Mouse (Mus musculus) midbrain, postnatal 0 days (tissue): ENCODE measurements at regions not wholly inside any gene's neighbourhood (a gene's known extent, or its start where the extent isn't known, plus 50 kb on each side); places are given as distances from the start of the nearest gene placed in this dataset.

Source experiments
- ATAC-seq: fragments of 200-750 bp; cut with Nextera tagmentation; 2 replicates; pipeline ENCODE4 v1.8.0; 2017; ENCODE audit warnings: moderate number of reproducible peaks, mild to moderate bottlenecking, moderate TSS enrichment, moderate library complexity; ENCODE audit not compliant: low FRiP score
- DNase-seq: peaks from one replicate; pipeline ENCODE4 v3.0.0-alpha.2; 2015; ENCODE audit warnings: low spot score
- H3K27ac ChIP-seq: fragments of 300-500 bp; sonication (generic); 2 replicates; pipeline ENCODE4 v1.5.1; 2014; ENCODE audit warnings: low read depth, mild to moderate bottlenecking, low read length, mixed read lengths
- H3K27me3 ChIP-seq: fragments of 300-500 bp; sonication (generic); 2 replicates; pipeline ENCODE4 v1.6.1; 2014; ENCODE audit warnings: low read length, control low read depth, mixed read lengths; ENCODE audit not compliant: insufficient read depth
- H3K36me3 ChIP-seq: fragments of 300-500 bp; sonication (generic); 2 replicates; pipeline ENCODE4 v1.6.1; 2014; ENCODE audit warnings: low read length, control low read depth, mixed read lengths; ENCODE audit not compliant: insufficient read depth
- H3K4me1 ChIP-seq: fragments of 300-500 bp; sonication (generic); 2 replicates; pipeline ENCODE4 v1.6.1; 2014; ENCODE audit warnings: mild to moderate bottlenecking, control low read depth, antibody characterized with exemption, low read length, mixed read lengths; ENCODE audit not compliant: insufficient read depth
- H3K4me2 ChIP-seq: fragments of 300-500 bp; sonication (generic); 2 replicates; pipeline ENCODE4 v1.6.1; 2014; ENCODE audit warnings: low read depth, mild to moderate bottlenecking, low read length, mixed read lengths; ENCODE audit not compliant: poor library complexity, severe bottlenecking
- H3K4me3 ChIP-seq: fragments of 300-500 bp; sonication (generic); 2 replicates; pipeline ENCODE4 v1.5.1; 2014; ENCODE audit warnings: low read depth, mild to moderate bottlenecking, low read length, moderate library complexity
- H3K9ac ChIP-seq: fragments of 300-500 bp; sonication (generic); replicated peaks from 2 replicates; pipeline ENCODE4 v1.6.1; 2014; ENCODE audit warnings: mild to moderate bottlenecking, low read length, moderate library complexity, mixed read lengths; ENCODE audit not compliant: poor library complexity, severe bottlenecking
- H3K9me3 ChIP-seq: fragments of 300-500 bp; sonication (generic); 2 replicates; pipeline ENCODE4 v1.6.1; 2016; ENCODE audit warnings: low read length, control low read depth
- CTCF ChIP-seq: IDR thresholded peaks from 2 replicates; pipeline ENCODE4 v1.5.1; 2016; ENCODE audit warnings: antibody characterized with exemption, mild to moderate bottlenecking
- WGBS: fragments of 180-500 bp; shearing (Covaris S2); extraction: QIAGEN DNeasy Blood & Tissue Kit; methylation state at CpG from one replicate; pipeline ENCODE4 v1.1.7; 2014; 5-methylcytosine and 5-hydroxymethylcytosine counted together

DNA sequence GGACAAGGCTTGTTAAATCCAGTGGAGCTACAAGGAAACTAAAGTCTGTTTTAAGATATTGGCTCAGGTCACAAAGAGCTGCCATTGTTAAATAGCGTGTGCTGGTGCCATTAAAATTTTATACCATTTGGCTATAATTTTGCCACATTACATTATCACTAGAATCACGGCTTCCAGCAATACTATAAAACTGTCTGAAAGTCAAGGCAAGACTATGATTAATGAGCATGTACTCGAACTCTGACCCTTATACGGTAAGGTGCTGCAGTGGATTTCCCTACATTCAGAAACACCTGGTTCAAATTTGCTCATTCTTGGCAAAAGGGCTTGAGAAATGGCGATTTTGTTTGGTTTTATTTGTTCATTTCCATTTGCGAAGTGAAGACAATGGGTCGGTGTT lies 119.2 kb upstream of the Mon1b start:
- Histone ChIP-seq H3K36me3 (no peaks in the 10 kb centered on the region), H3K27me3 (no peaks in the 10 kb centered on the region), H3K9ac (no peak overlapping the region), H3K9me3 (no peaks in the 10 kb centered on the region), H3K27ac (no peak overlapping the region), H3K4me1 (no peaks in the 10 kb centered on the region), H3K4me2 (no peak overlapping the region), H3K4me3 (no peak overlapping the region)
- DNase-seq = no peak
- TF ChIP-seq CTCF = no peak
- WGBS = 93% methylated on average over 7 of the region's 7 CpGs
- ATAC-seq = no peak

DNA sequence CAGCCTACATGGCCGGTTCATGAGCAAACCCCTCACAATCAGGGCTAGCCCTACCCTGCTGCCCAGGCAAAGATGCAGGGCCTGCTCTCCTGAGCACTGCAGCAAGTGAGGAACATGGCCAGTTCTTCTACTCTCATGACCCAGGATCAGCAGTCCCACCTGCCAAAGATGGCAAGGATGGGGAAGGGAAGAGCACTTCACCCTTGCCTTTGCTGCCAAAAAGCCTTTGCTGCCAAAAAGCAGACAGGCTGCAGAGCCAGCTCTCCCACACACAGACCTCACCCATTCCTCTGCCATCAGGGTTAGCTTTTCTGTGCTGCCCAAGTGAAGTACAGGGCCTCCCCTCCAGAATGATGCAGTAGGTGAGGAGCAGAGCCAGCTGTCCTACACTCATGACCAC lies 117.5 kb upstream of the Mon1b start:
- Histone ChIP-seq H3K27ac (no peak overlapping the region), H3K27me3 (no peaks in the 10 kb centered on the region), H3K4me3 (no peak overlapping the region), H3K4me1 (no peaks in the 10 kb centered on the region), H3K4me2 (no peak overlapping the region), H3K9ac (no peak overlapping the region), H3K9me3 (no peaks in the 10 kb centered on the region), H3K36me3 (no peaks in the 10 kb centered on the region)
- ATAC-seq (no peak), DNase-seq (no peak)
- no peak for TF ChIP-seq CTCF
- WGBS = 88% methylated on average over 1 of the region's 1 CpGs

DNA sequence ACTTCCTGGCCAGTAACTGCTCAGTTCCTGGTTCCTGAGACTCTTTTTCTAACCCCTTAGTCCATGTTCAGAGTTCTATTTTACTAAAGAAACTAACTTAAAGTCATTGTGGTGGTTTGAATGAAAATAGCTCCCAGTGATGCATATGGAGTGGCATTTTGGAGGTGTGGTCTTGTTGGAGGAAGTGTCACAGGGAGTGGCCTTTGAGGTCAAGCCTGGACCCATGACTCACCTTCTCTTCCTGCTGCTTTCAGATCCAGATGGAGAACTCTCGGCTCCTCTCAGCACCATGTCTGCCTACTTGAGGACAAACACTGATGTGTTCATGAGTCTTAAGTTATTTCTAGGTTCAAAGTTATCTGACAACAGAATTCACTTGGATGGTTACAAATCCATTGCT lies 111.8 kb upstream of the Mon1b start:
- ATAC-seq = no peak
- H3K27ac ChIP-seq = no peak overlapping the region
- no peaks in the 10 kb centered on the region for H3K36me3 ChIP-seq
- WGBS = 77% methylated on average over 1 of the region's 1 CpGs
- DNase-seq = no peak
- H3K4me2 ChIP-seq = no peak overlapping the region
- H3K9ac ChIP-seq = no peak overlapping the region
- H3K27me3 ChIP-seq = no peaks in the 10 kb centered on the region
- no peak for TF ChIP-seq CTCF
- H3K9me3 ChIP-seq = no peaks in the 10 kb centered on the region
- no peaks in the 10 kb centered on the region for H3K4me1 ChIP-seq
- no peak overlapping the region for H3K4me3 ChIP-seq

DNA sequence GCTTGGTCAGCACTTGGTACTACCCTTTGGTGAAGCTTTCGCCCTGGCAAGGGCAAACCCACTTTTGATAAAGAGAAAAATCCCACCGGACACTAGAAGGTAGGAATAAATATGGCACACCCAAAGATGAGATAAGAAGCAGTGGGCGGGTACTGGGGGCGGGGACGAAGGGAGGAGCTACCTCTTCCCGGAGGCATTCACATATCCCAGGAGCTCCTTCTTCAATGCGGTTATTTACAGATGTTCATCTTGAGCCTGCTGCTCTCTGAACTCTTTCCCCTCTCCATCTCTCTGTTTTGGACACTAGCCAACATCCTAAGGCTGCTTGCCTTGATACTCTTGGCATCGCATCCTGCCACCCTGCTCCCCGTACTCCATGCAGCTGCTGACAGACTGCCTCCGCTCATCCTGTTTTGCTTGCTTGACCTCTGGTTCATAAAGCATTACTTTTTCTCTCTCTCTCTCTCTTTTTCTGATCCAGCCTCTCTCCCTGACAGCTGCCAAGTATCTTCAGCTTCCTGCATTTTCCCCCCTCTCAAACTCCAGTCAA lies 104.2 kb upstream of the Mon1b start:
- H3K9me3 ChIP-seq = no peaks in the 10 kb centered on the region
- no peak overlapping the region for H3K27ac ChIP-seq
- DNase-seq (peak; percentile 38), ATAC-seq (no peak)
- H3K36me3 ChIP-seq = no peaks in the 10 kb centered on the region
- H3K4me2 ChIP-seq = no peak overlapping the region
- WGBS = 61% methylated on average over 10 of the region's 10 CpGs
- no peaks in the 10 kb centered on the region for H3K4me1 ChIP-seq
- H3K9ac ChIP-seq = no peak overlapping the region
- H3K4me3 ChIP-seq = no peak overlapping the region
- H3K27me3 ChIP-seq = no peaks in the 10 kb centered on the region
- TF ChIP-seq CTCF = no peak

DNA sequence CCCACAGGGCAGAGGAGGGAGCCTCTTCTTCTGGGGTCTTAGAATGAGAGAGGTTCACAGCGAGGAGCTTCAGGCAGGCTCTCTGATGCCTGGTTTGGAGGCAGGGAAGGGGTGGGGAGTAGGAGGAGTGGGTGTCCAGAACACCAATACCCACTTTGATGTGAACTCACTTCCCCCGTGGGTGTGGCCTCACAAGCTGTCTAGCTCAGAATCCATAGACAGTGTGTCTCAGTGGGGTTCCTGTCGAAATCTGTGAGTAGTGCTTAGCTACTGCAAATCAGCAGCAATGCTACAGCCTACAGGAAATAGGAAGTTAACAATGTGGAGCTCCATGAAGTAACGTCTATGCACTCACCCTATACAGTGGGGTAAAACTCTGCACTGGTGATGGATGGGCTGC lies 102.5 kb upstream of the Mon1b start:
- H3K9ac ChIP-seq = no peak overlapping the region
- no peak overlapping the region for H3K27ac ChIP-seq
- ATAC-seq = no peak
- no peak overlapping the region for H3K4me3 ChIP-seq
- no peak overlapping the region for H3K4me2 ChIP-seq
- TF ChIP-seq CTCF = no peak
- no peaks in the 10 kb centered on the region for H3K36me3 ChIP-seq
- no peak for DNase-seq
- WGBS = 46% methylated on average over 4 of the region's 4 CpGs
- no peaks in the 10 kb centered on the region for H3K27me3 ChIP-seq
- no peaks in the 10 kb centered on the region for H3K9me3 ChIP-seq
- H3K4me1 ChIP-seq = no peaks in the 10 kb centered on the region

DNA sequence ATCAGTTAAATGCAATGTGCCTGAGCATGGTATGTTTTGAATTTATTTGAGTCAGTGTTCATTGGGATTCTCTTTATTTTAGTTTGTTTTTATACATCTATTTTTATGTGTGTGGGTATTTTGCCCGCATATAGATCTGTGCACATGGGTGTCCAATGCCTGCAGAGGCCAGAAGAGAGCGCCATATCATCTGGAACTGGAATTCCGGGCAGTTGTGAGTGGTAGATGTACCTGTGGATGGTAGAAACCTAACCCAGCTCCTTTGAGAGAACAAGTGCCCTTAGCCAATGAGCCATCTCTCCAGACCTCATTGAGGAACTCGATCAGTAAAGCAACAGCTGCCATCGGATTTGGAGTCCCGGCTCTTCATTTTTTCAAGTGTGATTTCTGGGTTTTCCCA lies 94.0 kb upstream of the Mon1b start:
- no peak for TF ChIP-seq CTCF
- no peak for ATAC-seq
- no peaks in the 10 kb centered on the region for H3K9me3 ChIP-seq
- H3K27ac ChIP-seq = no peak overlapping the region
- WGBS = 89% methylated on average over 6 of the region's 6 CpGs
- no peaks in the 10 kb centered on the region for H3K36me3 ChIP-seq
- H3K4me1 ChIP-seq = no peaks in the 10 kb centered on the region
- H3K9ac ChIP-seq = no peak overlapping the region
- H3K27me3 ChIP-seq = no peaks in the 10 kb centered on the region
- DNase-seq = no peak
- H3K4me2 ChIP-seq = no peak overlapping the region
- H3K4me3 ChIP-seq = no peak overlapping the region
